Mouse (Mus musculus) cortical plate, adult 2 months (tissue): ENCODE measurements at regions not wholly inside any gene's neighbourhood (a gene's known extent, or its start where the extent isn't known, plus 50 kb on each side); places are given as distances from the start of the nearest gene placed in this dataset.
A peak's percentile ranks its signal among the peaks of the same experiment; 100 is the strongest.

ENCODE experiments used
- H3K27ac ChIP-seq: fragments of 200-500 bp; 2 replicates; pipeline ENCODE4 v1.5.1; 2012; ENCODE audit warnings: low read length, control low read depth, inconsistent platforms; ENCODE audit not compliant: insufficient read depth
- H3K4me1 ChIP-seq: fragments of 200-500 bp; 2 replicates; pipeline ENCODE4 v1.6.1; 2011; ENCODE audit warnings: low read length; ENCODE audit not compliant: control insufficient read depth, insufficient read depth
- H3K4me3 ChIP-seq: fragments of 200-500 bp; 2 replicates; pipeline ENCODE4 v1.5.1; 2011; ENCODE audit warnings: mild to moderate bottlenecking, low read length, control low read depth; ENCODE audit not compliant: insufficient read depth
- CTCF ChIP-seq: fragments of 200-500 bp; IDR thresholded peaks from 2 replicates; pipeline ENCODE4 v1.5.1; 2011; ENCODE audit warnings: mild to moderate bottlenecking, control low read depth, low read length; ENCODE audit not compliant: insufficient read depth; ENCODE audit errors: extremely low read depth
- POLR2A ChIP-seq: fragments of 200-500 bp; IDR thresholded peaks from 2 replicates; pipeline ENCODE4 v1.6.1; 2011; ENCODE audit warnings: mild to moderate bottlenecking, low read length, control low read depth; ENCODE audit not compliant: insufficient read depth; ENCODE audit errors: extremely low read depth

GRCm38 (mm10) chr10:91326661-91327312 is 145.7 kb upstream of the Tmpo start:
- TF ChIP-seq POLR2A (no peak), CTCF (no peak)
- Histone ChIP-seq H3K27ac (no peak overlapping the region), H3K4me1 (no peaks in the 10 kb centered on the region), H3K4me3 (no peak overlapping the region)

- Histone ChIP-seq H3K27ac (no peak overlapping the region), H3K4me1 (no peaks in the 10 kb centered on the region), H3K4me3 (no peak overlapping the region)
- no peak for TF ChIP-seq CTCF
- no peak for TF ChIP-seq POLR2A
These were observed 145.1 kb upstream of the Tmpo start for GRCm38 (mm10) chr10:91326144-91326655.

GRCm38 (mm10) chr10:91321226-91321625 is 140.1 kb upstream of the Tmpo start:
- Histone ChIP-seq H3K4me1 (no peaks in the 10 kb centered on the region), H3K27ac (no peak overlapping the region), H3K4me3 (no peak overlapping the region)
- no peak for TF ChIP-seq POLR2A

GRCm38 (mm10) chr10:91319442-91320112 is 138.5 kb upstream of the Tmpo start:
- H3K4me3 ChIP-seq: no peak overlapping the region
- no peak overlapping the region for H3K27ac ChIP-seq
- no peaks in the 10 kb centered on the region for H3K4me1 ChIP-seq
- TF ChIP-seq POLR2A (no peak), CTCF (no peak)

- H3K27ac ChIP-seq: no peak overlapping the region
- no peaks in the 10 kb centered on the region for H3K4me1 ChIP-seq
- no peak for TF ChIP-seq CTCF
- TF ChIP-seq POLR2A: no peak
- H3K4me3 ChIP-seq: no peak overlapping the region
These were observed 133.3 kb upstream of the Tmpo start for GRCm38 (mm10) chr10:91314441-91314840.

- H3K27ac ChIP-seq: no peak overlapping the region
- H3K4me3 ChIP-seq: no peak overlapping the region
- TF ChIP-seq CTCF (no peak), POLR2A (no peak)
- no peaks in the 10 kb centered on the region for H3K4me1 ChIP-seq
These were observed 132.2 kb upstream of the Tmpo start for GRCm38 (mm10) chr10:91313316-91313715.

GRCm38 (mm10) chr10:91312913-91313312 is 131.8 kb upstream of the Tmpo start:
- Histone ChIP-seq H3K4me3 (no peak overlapping the region), H3K4me1 (no peaks in the 10 kb centered on the region), H3K27ac (no peak overlapping the region)
- TF ChIP-seq POLR2A: no peak
- TF ChIP-seq CTCF: no peak

- Histone ChIP-seq H3K4me3 (no peak overlapping the region), H3K4me1 (no peaks in the 10 kb centered on the region), H3K27ac (no peak overlapping the region)
- TF ChIP-seq CTCF: no peak
- TF ChIP-seq POLR2A: no peak
These were observed 119.0 kb upstream of the Tmpo start for GRCm38 (mm10) chr10:91300067-91300466.

- peak; percentile 65; the same call in 1 of the 2 replicates for TF ChIP-seq CTCF
- no peak for TF ChIP-seq POLR2A
These were observed 116.8 kb upstream of the Tmpo start for GRCm38 (mm10) chr10:91297792-91298460.

GRCm38 (mm10) chr10:91295345-91295744 is 114.2 kb upstream of the Tmpo start:
- no peaks in the 10 kb centered on the region for H3K4me1 ChIP-seq
- H3K4me3 ChIP-seq: no peak overlapping the region
- 0 out of 2 replicates have a peak, but pooled peaks have one; percentile 13 for TF ChIP-seq CTCF
- no peak for TF ChIP-seq POLR2A
- H3K27ac ChIP-seq: no peak overlapping the region

More at GRCm38 (mm10) chr10:91297792-91298460, 116.8 kb upstream of the Tmpo start:
- Histone ChIP-seq H3K4me3 (no peak overlapping the region), H3K27ac (no peak overlapping the region), H3K4me1 (no peaks in the 10 kb centered on the region)
